Mouse (Mus musculus) granulocyte monocyte progenitor cell, adult 5-6 weeks (primary cell): ENCODE measurements around the gene Isyna1. TPM values are rescaled to one million over a fixed set of nuclear protein-coding genes. Genes with fewer than 3 reads are reported as not detected.

Experiments
- ATAC-seq: replicated peaks from 2 replicates; pipeline ENCODE4 v1.8.0; 2016; ENCODE audit warnings: mild to moderate bottlenecking, moderate TSS enrichment, inconsistent platforms; ENCODE audit not compliant: poor library complexity, severe bottlenecking
- total RNA-seq, 2 experiments: library from RNA; stranded (forward) in 1 of 2; stranded (reverse) in 1 of 2; fragments of 200-712, 200-1000 nt in 1 of 2; fragments of >200 nt in 1 of 2; fragmentation: Nextera tagmentation in 1 of 2; gene quantifications; 2 replicates each; pipeline ENCODE4 v1.2.3; 2014 to 2017

The Isyna1 gene
- 30.8 and 66.6 TPM in 2 replicates for total RNA-seq (2014; fragmentation: Nextera tagmentation)
- total RNA-seq (2017): 35.2 and 38.6 TPM in 2 replicates

- ATAC-seq: peak; percentile 83
Observed at GRCm38 (mm10) chr8:70593961-70594609, at the start of gene Isyna1. TSS of gene Isyna1 (plus strand) at chr8:70594373.

GRCm38 (mm10) chr8:70546412-70546811 lies 47.8 kb upstream of the Isyna1 start:
- ATAC-seq: peak; percentile 26; the same call in 1 of the 2 replicates

GRCm38 (mm10) chr8:70547762-70548161 lies 46.4 kb upstream of the Isyna1 start:
- no peak for ATAC-seq

DNA sequence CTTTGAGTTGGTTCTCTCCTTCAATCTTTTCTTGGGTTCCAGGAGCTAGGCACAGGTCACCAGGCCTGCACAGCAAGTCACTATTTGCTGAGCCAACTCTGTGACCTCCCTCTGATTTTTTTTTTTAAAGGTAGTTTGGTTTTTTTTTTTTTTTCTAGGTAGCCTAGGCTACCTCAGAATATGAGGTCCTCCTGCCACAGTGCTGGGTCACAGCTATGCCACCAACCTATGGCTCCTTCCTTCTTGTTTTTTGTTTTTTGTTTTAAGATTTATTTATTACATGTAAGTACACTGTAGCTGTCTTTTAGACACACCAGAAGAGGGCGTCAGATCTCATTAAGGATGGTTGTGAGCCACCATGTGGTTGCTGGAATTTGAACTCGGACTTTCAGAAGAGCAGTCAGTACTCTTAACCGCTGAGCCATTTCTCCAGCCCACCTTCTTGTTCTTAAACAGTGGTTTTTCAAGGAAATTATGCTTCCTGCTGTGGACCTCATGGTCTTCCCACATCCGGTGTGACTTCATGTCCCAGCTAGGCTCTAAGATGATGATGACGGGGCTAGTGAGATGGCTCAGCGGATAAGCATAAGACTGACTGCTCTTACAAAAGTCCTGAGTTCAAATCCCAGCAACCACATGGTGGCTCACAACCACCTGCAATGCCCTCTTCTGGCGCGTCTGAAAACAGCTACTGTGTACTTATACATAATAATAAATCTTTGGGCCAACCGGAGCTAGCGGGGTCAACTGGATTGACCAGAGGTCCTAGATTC lies 44.6 kb upstream of the Isyna1 start:
- peak; percentile 88 for ATAC-seq

- ATAC-seq: no peak
Observed at GRCm38 (mm10) chr8:70551558-70552161, 42.5 kb upstream of the Isyna1 start.

DNA sequence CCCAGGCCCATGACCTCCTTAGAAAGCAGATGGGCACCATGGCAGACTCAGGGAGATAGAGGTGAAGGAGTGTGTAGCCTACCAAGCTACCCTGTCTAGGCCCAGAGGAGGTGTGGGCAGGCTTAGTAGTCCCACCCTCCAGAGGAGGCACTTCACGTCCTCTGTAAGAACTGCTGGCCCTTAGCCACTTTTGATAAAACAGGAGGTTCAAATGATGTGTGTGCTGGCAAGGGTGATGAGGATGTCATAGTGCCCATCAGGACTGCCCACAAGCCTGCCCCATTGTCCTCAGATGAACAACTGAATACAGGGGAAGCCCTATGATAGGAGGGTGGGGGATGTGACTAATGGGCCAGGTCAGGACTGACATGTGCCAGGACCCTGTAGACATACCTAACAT lies 41.3 kb upstream of the Isyna1 start:
- no peak for ATAC-seq

DNA sequence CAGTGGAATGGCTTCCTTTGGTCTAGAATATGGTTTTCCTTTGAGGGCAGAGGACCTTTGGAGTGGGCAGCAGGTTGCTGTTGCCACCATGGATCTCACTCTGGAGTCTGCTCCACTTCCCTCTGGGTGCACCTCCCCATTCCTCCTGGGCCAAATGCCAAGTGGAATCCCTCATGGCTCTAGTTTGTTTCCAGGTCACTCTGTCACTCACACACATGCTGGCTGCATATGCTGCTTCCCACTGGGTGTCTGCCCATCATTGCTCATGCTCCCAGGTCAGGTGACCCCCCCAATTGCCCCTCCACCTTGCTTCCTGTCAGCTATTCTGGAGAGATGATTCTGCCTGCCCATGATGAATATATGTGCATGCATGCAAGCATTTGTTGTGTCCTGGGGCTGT lies 40.4 kb upstream of the Isyna1 start:
- no peak for ATAC-seq

GRCm38 (mm10) chr8:70555079-70555747 lies 39.0 kb upstream of the Isyna1 start:
- ATAC-seq: no peak

DNA sequence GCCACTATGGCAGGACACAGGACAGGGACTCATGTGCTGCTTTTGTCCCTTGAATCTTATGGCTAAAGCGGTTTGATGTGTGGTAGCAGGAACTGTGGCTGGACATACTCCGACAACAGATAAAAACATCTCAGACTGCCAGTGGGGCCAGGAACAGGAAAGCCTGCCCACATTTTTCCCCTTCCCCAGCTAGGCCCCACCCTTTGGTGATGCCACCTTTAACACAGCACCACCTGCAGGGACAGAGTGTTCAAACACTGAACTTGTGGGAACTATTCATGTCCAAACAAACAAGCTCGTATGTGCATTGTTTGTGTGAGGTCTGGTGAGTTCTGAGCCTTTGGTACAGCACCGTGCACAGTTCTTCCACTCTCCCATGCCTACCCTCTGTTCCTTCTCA lies 35.8 kb upstream of the Isyna1 start:
- ATAC-seq: peak; percentile 43

DNA sequence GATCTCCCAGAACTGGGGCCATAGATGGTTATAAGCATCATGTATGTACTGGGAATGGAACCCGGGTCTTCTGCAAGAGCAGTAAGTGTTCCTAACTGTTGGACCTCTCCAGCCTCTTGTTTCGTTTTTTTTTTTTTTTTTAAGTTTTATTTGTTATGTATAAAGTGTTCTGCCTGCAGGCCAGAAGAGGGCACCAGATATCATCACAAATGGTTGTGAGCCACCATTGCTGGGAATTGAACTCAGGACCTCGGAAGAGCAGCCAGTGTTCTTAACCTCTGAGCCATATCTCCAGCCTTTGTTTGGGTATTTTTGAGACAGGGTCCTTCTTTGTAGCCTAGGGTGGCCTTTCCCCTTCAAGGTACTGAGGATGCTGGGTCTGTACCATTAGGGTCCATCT lies 35.2 kb upstream of the Isyna1 start:
- no peak for ATAC-seq

DNA sequence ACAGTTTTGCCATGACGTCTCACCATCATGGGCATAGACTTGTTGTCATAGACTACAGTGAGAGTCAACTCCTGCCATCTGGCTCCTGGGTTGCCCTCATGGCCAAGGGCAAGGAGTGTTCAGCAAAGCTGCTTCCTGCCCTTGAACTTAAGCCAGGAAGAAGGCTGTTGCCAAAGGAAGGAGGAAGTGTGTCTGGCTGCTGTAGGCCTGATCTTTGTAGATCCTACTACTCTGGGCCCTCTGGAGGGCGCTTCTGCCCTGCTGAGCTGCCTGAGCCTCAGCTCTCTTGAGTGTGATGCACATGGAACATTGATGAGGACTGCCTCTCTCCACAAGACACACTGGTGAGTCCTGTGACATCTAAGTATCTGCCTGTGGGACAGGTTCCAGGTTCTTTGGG lies 34.1 kb upstream of the Isyna1 start:
- ATAC-seq: peak; percentile 78

GRCm38 (mm10) chr8:70560564-70560963 lies 33.6 kb upstream of the Isyna1 start:
- no peak for ATAC-seq

- no peak for ATAC-seq
Observed at GRCm38 (mm10) chr8:70561357-70561756, 32.8 kb upstream of the Isyna1 start.

GRCm38 (mm10) chr8:70561809-70562535 lies 32.2 kb upstream of the Isyna1 start:
- no peak for ATAC-seq

DNA sequence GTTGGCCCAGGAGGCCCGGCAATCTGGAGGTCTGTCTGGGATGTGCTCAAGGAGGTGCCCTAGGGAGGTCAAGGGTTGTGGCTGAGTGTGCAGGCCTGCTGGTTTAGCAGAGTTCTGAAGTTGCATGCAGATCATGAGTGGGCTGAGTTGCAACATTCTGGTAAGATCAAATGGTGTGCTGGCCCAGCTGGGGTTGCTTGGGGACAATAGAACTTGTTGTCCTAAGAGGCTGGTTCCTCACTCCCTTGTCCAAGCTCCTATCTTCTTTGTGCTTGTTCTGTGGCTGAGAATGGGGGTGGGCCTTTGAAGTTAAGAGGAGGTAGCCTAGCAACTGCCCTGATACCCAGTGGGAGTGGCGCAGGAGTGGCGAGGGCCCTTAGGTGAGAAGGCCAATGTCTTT lies 31.4 kb upstream of the Isyna1 start:
- ATAC-seq: no peak

DNA sequence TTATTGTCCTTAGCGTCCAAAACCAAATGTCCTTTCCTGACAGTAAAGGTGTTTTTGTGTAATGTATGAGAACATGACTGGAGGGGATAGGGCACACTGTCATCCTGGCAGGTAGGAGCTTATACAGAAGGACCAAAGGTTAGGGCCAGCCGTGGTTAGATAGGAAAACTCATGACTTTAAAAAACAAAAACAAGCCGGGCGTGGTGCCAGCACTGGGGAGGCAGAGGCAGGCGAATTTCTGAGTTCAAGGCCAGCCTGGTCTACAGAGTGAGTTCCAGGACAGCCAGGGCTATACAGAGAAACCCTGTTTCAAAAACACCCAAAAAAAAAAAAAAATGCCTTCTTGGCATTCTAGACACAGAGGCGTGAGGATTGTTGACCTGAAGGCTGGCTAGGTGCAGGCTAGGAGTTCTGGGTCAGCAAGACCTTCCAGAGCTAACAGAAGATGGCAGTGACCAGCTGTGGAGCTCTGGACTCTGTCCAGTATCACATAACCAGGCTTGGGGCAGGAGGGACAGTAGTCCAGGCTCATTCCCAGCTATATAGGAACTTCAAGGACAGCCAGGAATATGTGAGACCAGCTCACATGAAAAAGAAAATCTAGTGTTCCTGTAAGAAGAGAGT lies 30.3 kb upstream of the Isyna1 start:
- no peak for ATAC-seq

DNA sequence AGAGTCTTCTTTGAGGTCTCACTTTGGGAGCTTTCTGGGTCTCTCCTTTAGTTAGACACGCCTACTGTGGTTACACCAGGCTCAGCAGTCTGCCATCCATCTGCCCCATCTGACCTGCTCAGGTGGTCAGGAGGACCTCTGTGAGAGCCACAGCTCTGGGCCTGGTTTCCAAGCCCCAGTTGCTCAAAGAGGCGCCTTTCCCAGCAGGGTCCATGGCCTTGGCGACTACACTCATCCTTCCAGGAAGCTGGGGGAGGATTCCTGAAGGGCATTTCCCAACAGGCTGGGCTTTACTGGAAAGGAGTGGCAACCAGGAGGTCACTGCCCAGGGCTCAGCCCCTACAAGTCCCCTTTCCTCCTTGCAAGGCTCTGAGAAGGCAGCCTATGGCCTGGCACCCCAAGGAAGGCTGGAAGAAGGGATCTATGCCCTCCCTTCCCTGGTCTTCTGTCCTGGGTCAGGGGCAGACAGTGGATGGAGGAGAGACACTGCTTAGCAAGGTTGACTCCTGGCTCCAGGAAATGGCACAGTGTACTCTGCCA lies 29.4 kb upstream of the Isyna1 start:
- ATAC-seq: no peak

- peak; percentile 87 for ATAC-seq
Observed at GRCm38 (mm10) chr8:70565561-70565960, 28.6 kb upstream of the Isyna1 start.

- no peak for ATAC-seq
Observed at GRCm38 (mm10) chr8:70570360-70570759, 23.8 kb upstream of the Isyna1 start.
